Mouse (Mus musculus) intestine, embryonic 16.5 days (tissue): ENCODE data around the gene Pde8a. TPM values are rescaled to one million over a fixed set of nuclear protein-coding genes. Genes with fewer than 3 reads are reported as not detected.
"Not testable (repeated sequence)": the region's sequence is repeated elsewhere in the genome, so short reads cannot be mapped to it uniquely, and the experiment has no call there.

Experiments
- ATAC-seq: fragments of 200-750 bp; cut with Nextera tagmentation; 2 replicates; pipeline ENCODE4 v1.8.0; 2017; ENCODE audit warnings: moderate TSS enrichment, moderate library complexity
- H3K27ac ChIP-seq: fragments of 300-500 bp; sonication (generic); 2 replicates; pipeline ENCODE4 v1.5.1; 2014; ENCODE audit warnings: mild to moderate bottlenecking, low read length
- H3K27me3 ChIP-seq: fragments of 300-500 bp; sonication (generic); replicated peaks from 2 replicates; pipeline ENCODE4 v1.6.1; 2014; ENCODE audit warnings: low read length, control low read depth, mixed read lengths; ENCODE audit not compliant: control insufficient read depth, insufficient read depth
- H3K36me3 ChIP-seq: fragments of 300-500 bp; sonication (generic); 2 replicates; pipeline ENCODE4 v1.6.1; 2014; ENCODE audit warnings: low read length, control low read depth; ENCODE audit not compliant: control insufficient read depth, insufficient read depth
- H3K4me1 ChIP-seq: fragments of 300-500 bp; sonication (generic); 2 replicates; pipeline ENCODE4 v1.6.1; 2014; ENCODE audit warnings: low read length, control low read depth, mixed read lengths; ENCODE audit not compliant: control insufficient read depth, insufficient read depth
- H3K4me2 ChIP-seq: fragments of 300-500 bp; sonication (generic); 2 replicates; pipeline ENCODE4 v1.6.1; 2014; ENCODE audit warnings: low read depth, low read length, control low read depth
- H3K4me3 ChIP-seq: fragments of 300-500 bp; sonication (generic); 2 replicates; pipeline ENCODE4 v1.5.1; 2014; ENCODE audit warnings: mild to moderate bottlenecking, low read length
- H3K9ac ChIP-seq: fragments of 300-500 bp; sonication (generic); 2 replicates; pipeline ENCODE4 v1.6.1; 2014; ENCODE audit warnings: low read depth, low read length
- H3K9me3 ChIP-seq: fragments of 300-500 bp; sonication (generic); 2 replicates; pipeline ENCODE4 v1.6.1; 2016; ENCODE audit warnings: low read length, control low read depth; ENCODE audit not compliant: control insufficient read depth
- WGBS: fragments of 180-500 bp; shearing (Covaris S2); extraction: QIAGEN DNeasy Blood & Tissue Kit; methylation state at CpG from one replicate; pipeline ENCODE4 v1.1.7; 2014; 5-methylcytosine and 5-hydroxymethylcytosine counted together
- polyA plus RNA-seq: library from polyadenylated mRNA; unstranded; fragments of >200 nt; fragmentation: Nextera tagmentation; extraction: Ambion mirVana; gene quantifications from 2 replicates; pipeline ENCODE4 v1.2.1, GENCODE M21; 2015

Gene Pde8a
- polyA plus RNA-seq, 1 experiment from 2014 or later, result 1.4 TPM

DNA sequence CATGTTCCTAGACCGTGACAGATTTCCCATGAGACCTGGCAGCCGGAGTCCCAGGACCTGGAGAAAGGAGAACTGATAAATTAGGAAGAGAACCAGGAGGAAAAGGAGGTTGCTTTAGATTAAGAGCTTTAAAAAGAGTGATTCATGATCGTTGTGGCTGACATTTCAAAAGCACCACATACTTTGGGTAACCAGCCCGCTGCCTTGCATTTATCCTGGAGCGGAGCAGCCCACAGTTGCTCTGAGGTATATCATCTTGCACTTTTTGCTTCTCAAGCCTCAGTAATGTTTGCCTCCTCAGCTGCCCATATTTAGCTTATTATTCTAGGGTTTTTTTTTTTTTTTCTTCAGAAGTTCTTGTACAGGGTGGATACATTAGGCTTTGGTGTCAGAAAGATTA lies 11.0 kb upstream of the Pde8a start:
- no peak overlapping the region for H3K27ac ChIP-seq
- H3K4me2 ChIP-seq, result no peak overlapping the region
- ATAC-seq, result no peak
- no peaks in the 10 kb centered on the region for H3K9me3 ChIP-seq
- no peaks in the 10 kb centered on the region for H3K36me3 ChIP-seq
- 0 out of 2 replicates have a peak, but pooled peaks cover 3% of the 10 kb centered on the region for H3K4me1 ChIP-seq
- no peaks in the 10 kb centered on the region for H3K27me3 ChIP-seq
- no peak overlapping the region for H3K4me3 ChIP-seq
- H3K9ac ChIP-seq, result no peak overlapping the region
- 60% methylated on average over 5 of the region's 5 CpGs for WGBS

GRCm38 (mm10) chr7:81203576-81203975 lies 9.8 kb upstream of the Pde8a start:
- H3K4me2 ChIP-seq, ATAC-seq, H3K4me1 ChIP-seq, H3K27me3 ChIP-seq, H3K9ac ChIP-seq, H3K4me3 ChIP-seq, H3K27ac ChIP-seq, H3K36me3 ChIP-seq, H3K9me3 ChIP-seq: not testable (repeated sequence)
- WGBS, result 90% methylated on average over 10 of the region's 10 CpGs

DNA sequence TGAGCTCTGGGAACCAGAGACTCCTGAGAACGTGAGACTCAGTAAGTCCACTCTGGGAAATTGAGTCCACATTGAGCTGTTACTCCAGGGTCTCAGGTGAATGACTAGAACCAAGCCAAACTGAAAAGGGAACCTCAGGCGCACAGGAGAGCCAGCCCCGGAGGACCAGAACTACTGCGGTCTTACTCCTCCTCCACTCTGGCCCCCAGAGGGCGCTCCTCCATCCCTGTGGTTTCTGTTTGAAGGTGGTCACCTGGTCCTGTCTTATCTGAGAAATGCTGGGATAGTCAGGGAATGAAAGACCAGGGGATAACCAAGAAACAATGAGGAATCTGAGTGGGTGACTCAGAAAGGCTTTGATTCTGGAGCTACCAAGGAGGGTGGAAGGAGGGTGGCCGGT lies 4.5 kb upstream of the Pde8a start:
- no peaks in the 10 kb centered on the region for H3K9me3 ChIP-seq
- no peak overlapping the region for H3K4me2 ChIP-seq
- no peak overlapping the region for H3K27ac ChIP-seq
- peaks cover 18% of the 10 kb centered on the region for H3K27me3 ChIP-seq
- H3K4me3 ChIP-seq, result no peak overlapping the region
- WGBS, result 20% methylated on average over 6 of the region's 6 CpGs
- no peaks in the 10 kb centered on the region for H3K36me3 ChIP-seq
- H3K9ac ChIP-seq, result no peak overlapping the region
- ATAC-seq, result no peak
- H3K4me1 ChIP-seq, result peaks cover 16% of the 10 kb centered on the region

DNA sequence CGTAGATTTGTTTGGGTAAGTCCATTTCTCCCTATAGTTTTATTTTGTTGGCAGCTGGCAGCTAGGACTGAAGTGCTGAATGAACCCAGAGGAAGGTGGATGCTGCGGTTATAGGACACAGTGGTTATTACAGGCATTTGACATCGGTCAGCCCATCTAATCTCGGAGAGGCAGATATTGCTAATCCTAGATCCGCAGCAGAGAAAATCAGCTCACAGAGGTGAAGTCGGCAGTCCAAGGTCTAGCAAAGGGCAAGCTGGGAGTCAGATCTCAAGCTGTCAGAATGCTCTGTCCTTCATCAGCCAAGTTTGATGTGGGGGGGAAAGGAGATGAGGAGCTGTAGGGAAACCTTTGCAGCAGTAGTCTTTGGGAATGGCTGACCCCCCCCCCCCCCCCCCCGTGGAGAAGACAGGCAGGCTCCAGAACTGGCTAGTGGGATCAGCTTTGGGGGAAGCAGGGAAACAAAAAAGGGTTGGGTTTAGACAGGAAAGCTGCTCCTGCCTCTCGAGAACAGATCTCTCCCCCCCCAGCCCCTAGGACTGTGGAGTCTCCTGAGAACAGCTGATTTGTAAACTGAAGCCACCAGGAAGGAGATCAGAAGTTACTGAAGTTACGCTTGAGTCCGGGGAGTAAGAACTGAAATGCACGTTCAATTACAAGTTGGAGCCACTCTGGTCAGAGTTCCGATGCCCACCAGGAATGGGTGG lies 3.3 kb upstream of the Pde8a start:
- H3K36me3 ChIP-seq, result no peaks in the 10 kb centered on the region
- H3K4me2 ChIP-seq, result no peak overlapping the region
- 51% methylated on average over 12 of the region's 12 CpGs for WGBS
- H3K27me3 ChIP-seq, result peaks cover 19% of the 10 kb centered on the region
- H3K9me3 ChIP-seq, result no peaks in the 10 kb centered on the region
- H3K27ac ChIP-seq, result no peak overlapping the region
- H3K9ac ChIP-seq, result no peak overlapping the region
- H3K4me3 ChIP-seq, result no peak overlapping the region
- peaks cover 17% of the 10 kb centered on the region for H3K4me1 ChIP-seq
- no peak for ATAC-seq

DNA sequence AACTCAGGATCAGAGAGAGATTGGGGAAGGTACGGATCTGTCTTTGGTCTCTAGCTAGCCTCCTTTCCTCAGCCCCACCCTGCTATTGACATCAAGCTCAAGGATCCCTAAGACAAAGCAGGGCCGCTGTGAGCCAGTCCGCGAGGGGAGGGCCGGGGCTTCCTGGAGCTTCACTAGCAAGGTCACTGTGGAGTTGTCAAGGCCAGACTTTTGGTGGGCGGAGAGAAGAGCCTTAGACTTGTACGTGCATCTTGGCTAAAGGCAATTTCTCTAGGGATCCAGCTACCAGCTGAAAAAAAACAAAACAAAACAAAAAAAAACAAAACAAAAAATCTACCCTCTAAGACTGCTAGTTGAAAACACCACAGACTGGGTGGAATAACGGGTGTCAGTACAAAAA lies 1.6 kb upstream of the Pde8a start:
- Histone ChIP-seq H3K27me3 (peaks cover 21% of the 10 kb centered on the region), H3K4me3 (peak overlapping the region; percentile 58; the same call in 1 of the 2 replicates), H3K9me3 (no peaks in the 10 kb centered on the region), H3K27ac (0 out of 2 replicates have a peak overlapping the region, but pooled peaks have one; percentile 72), H3K36me3 (no peaks in the 10 kb centered on the region), H3K4me2 (peak overlapping the region; percentile 86; the same call in 1 of the 2 replicates), H3K9ac (no peak overlapping the region), H3K4me1 (peaks cover 17% of the 10 kb centered on the region)
- ATAC-seq, result no peak
- WGBS, result 12% methylated on average over 8 of the region's 8 CpGs

DNA sequence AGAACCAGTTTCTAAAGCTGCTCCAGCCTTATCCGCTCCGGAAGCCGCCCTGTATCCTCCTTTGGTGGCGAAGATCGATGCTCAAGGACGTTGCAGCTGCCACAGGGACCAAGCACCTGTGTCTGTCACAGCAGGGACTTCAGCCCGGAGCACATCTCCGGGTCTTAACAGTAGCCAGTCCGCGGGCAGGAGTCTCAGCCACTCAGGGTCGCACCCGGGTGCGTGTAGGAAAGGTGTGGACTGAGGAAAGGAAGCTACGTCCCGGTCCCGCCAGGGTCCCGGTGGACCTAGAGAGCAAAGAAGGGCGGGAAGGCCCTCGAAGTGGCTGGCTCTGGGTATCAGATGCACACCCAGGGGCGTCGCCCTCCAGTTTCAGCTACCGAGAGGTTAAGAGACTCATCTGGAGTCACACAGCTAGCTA lies 1.1 kb upstream of the Pde8a start:
- Histone ChIP-seq H3K9ac (peak overlapping the region; percentile 49), H3K27me3 (peaks cover 21% of the 10 kb centered on the region), H3K4me3 (peak overlapping the region; percentile 58), H3K9me3 (no peaks in the 10 kb centered on the region), H3K27ac (peak overlapping the region; percentile 72), H3K4me1 (peaks cover 17% of the 10 kb centered on the region), H3K4me2 (peak overlapping the region; percentile 86), H3K36me3 (no peaks in the 10 kb centered on the region)
- WGBS, result 1% methylated on average over 22 of the region's 22 CpGs
- ATAC-seq, result peak; percentile 56

DNA sequence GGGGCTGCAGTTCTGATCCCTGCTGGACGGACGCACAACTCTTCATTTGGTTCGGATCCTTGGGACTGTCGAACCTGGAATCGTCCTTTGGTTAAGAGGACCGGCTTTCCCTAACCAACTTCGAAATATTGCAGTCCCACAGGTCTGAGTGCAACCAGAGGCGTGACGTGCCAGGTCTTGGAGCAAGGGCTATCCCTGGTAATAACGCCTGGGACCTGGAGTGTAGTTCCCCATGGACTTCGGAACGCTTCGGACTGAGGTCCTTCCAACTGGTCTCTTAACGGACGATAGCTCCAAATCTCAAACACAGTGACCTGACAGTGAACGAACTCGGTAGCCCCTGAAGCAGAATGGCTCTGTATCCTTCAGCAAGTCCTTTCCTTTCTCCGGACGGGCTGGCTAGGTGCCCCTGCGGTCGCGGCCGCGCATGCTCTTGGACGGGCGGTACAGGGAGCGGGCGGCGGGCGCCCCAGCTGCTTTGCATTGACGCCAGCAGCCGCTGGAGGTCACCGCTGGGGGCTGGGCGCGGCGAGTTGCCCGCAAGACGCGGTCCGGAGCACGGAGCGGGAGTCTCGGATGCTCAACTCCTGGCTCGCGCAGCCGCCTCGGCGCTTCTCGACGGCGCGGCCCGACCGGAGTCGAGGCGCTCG lies 574 bp upstream of the Pde8a start:
- Histone ChIP-seq H3K9ac (peak overlapping the region; percentile 71), H3K4me1 (peaks cover 17% of the 10 kb centered on the region), H3K9me3 (no peaks in the 10 kb centered on the region), H3K27me3 (peaks cover 21% of the 10 kb centered on the region), H3K27ac (peak overlapping the region; percentile 72), H3K36me3 (no peaks in the 10 kb centered on the region), H3K4me3 (peak overlapping the region; percentile 58), H3K4me2 (peak overlapping the region; percentile 86)
- ATAC-seq, result peak; percentile 91
- under 1% methylated on average over 56 of the region's 57 CpGs for WGBS

DNA sequence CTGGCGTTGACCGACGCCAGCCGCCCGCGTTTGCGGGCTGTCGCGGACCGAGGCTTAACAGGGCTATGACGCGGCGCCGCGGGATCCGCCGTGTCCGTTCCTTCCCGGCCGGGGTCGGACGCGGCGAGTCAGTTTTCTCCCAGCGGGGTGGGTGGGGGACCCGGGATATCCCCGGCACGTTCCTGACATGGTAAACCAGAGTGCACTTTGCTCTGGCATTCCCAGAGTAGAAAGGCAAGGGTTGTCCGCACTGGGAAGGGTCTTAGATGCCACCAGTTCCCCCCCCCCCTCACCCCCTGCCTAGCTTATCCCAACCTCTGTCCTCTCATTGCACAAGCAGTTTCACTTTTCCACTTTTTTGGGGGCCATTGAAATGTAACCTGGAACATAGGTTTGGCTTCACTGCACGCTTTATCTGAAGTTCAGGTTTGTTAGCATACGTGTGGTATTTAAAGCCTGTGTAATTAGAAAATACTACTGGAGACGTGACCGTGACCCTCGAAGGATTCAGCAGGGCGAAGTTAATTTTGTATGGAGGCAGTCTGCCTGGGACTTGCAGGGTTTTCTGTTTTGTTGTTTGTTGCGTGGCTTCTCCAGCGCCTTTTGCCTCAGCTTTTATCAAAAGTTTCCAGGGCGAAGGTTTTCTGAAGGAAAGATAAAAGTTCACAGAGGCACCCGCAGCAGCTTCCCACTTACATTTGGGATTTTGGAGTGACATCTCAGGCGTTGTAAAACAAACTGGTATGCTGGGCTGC lies 934 bp downstream of the Pde8a start:
- ATAC-seq, result no peak
- Histone ChIP-seq H3K9ac (peak overlapping the region; percentile 71), H3K4me1 (peaks cover 17% of the 10 kb centered on the region), H3K36me3 (no peaks in the 10 kb centered on the region), H3K27ac (no peak overlapping the region), H3K27me3 (peaks cover 21% of the 10 kb centered on the region), H3K4me3 (peak overlapping the region; percentile 58), H3K4me2 (peak overlapping the region; percentile 86), H3K9me3 (no peaks in the 10 kb centered on the region)
- 7% methylated on average over 40 of the region's 40 CpGs for WGBS

DNA sequence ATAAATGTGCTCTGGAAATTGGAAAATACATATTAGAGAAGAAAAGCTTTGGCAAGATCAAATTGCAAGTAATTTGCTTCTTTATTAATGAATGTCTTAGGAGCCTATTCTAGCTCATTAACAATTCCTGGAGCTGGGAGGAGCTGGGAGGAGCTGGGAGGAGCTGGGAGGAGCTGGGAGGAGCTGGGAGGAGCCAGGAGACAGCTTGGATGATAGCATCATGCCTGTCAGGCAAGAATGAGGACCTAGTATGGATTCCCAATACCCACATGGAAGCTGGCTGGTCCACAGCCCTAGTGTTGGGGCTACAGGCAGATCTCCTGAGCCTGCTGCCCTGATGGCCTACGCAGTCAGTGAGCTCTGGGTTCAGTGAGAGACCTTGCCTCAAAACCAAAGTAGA lies 2.6 kb downstream of the Pde8a start:
- Histone ChIP-seq H3K27ac (no peak overlapping the region), H3K36me3 (no peaks in the 10 kb centered on the region), H3K4me3 (no peak overlapping the region), H3K9ac (no peak overlapping the region), H3K4me1 (peaks cover 19% of the 10 kb centered on the region), H3K4me2 (no peak overlapping the region), H3K9me3 (no peaks in the 10 kb centered on the region), H3K27me3 (peaks cover 16% of the 10 kb centered on the region)
- no peak for ATAC-seq
- WGBS, result 90% methylated on average over 1 of the region's 1 CpGs
